Mouse (Mus musculus): ENCODE data around the gene Kcnk13. TPM values are rescaled to one million over a fixed set of nuclear protein-coding genes. Genes with fewer than 3 reads are reported as not detected.

Gene Kcnk13
- polyA plus RNA-seq, 1 experiment from 2014 or later: 1.1 TPM

DNA sequence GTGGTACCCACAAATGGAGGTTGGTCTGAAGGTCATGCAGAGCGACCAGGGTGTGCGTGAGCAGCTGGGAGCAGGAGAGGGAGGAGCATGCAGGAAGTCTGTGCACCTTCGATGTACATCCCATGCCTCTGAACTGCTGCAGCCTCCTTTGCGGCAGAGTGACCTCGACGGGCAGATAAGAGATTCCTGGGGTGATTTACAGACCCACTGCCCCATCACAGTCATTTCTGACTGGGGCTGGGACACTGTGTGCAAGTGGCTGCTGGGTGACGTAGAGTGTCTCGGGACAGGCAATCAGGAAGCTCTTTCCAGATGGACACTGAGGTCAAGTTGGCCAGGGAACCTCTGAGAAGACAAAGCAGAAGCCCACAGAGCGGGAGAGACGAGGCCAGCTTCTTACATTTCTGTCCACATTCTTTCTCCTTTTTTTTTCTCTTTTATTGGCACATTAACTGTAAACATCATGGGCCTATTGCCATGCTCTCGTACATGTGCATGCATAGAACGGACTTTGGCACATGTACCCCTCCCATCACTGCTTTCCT is 59.6 kb downstream of the Kcnk13 start:
- no peak overlapping the region for H3K27ac ChIP-seq (replicated peaks)
- ATAC-seq (ENCODE audit: low FRiP score): no peak
- no peak overlapping the region for H3K9ac ChIP-seq (replicated peaks)
- 82% methylated on average over 12 of the region's 12 CpGs for WGBS
- H3K4me1 ChIP-seq: 0 out of 2 replicates have a peak, but pooled peaks cover 4% of the 10 kb centered on the region
- no peaks in the 10 kb centered on the region for H3K36me3 ChIP-seq
- no peak overlapping the region for H3K4me3 ChIP-seq (replicated peaks)
- no peaks in the 10 kb centered on the region for H3K27me3 ChIP-seq (replicated peaks)
- H3K9me3 ChIP-seq (replicated peaks): no peaks in the 10 kb centered on the region
- H3K4me2 ChIP-seq: no peak overlapping the region

DNA sequence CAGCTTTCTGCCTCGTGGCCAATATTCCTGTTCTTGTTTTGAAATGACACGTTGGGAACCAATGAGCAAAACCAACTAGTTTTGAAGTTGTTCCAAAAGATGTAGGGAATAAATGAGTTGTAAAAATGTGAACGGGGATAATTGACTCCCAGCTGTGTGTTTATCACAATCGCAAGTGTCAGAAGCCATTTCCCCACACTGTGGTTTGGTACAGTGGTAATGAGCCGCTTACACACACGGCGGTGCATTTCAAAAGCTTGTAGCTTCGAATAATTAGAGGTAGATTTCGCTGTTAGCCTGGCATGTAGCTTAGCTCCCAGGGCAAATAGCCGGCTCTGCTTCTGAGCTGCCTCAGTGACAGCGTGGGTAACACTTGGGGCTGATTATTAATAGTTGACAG is 61.4 kb downstream of the Kcnk13 start:
- ATAC-seq (ENCODE audit: low FRiP score): no peak
- no peaks in the 10 kb centered on the region for H3K27me3 ChIP-seq (replicated peaks)
- 43% methylated on average over 11 of the region's 11 CpGs for WGBS

DNA sequence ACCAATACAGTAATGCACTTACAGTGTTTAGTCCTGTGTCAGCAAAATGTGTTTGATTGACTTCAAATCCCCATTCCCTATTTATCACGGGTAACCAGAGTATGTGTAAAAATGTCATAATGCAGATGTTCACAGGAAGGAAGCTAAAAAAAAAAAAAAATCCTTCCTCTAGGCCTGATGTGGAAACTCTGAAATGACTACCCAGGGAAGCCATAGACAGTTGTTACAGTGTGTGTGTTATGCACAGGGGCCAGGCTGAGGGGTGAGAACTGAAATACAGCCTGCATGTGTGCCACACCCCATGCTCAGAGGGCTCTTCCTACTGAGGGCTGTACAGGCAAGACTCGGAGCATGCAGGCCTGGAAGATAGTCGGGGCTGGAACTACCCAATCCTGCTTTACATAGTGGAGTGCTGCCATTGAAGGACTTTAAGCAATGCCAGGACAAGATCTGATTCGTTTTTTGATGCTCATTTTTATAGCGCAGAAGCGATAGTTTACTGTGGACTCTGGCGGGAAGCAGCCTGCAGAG is 62.5 kb downstream of the Kcnk13 start:
- H3K27me3 ChIP-seq (replicated peaks): no peaks in the 10 kb centered on the region
- H3K4me2 ChIP-seq: no peak overlapping the region
- 77% methylated on average over 7 of the region's 7 CpGs for WGBS
- 0 out of 2 replicates have a peak, but pooled peaks cover 4% of the 10 kb centered on the region for H3K4me1 ChIP-seq
- H3K9me3 ChIP-seq (replicated peaks): no peaks in the 10 kb centered on the region
- no peak overlapping the region for H3K4me3 ChIP-seq (replicated peaks)
- H3K36me3 ChIP-seq: no peaks in the 10 kb centered on the region
- H3K9ac ChIP-seq (replicated peaks): no peak overlapping the region
- ATAC-seq (ENCODE audit: low FRiP score): no peak
- H3K27ac ChIP-seq (replicated peaks): no peak overlapping the region

More for the DNA sequence above, 61.4 kb downstream of the Kcnk13 start:
- no peaks in the 10 kb centered on the region for H3K9me3 ChIP-seq (replicated peaks)
- H3K9ac ChIP-seq (replicated peaks): no peak overlapping the region
- H3K4me3 ChIP-seq (replicated peaks): no peak overlapping the region
- no peak overlapping the region for H3K4me2 ChIP-seq
- H3K27ac ChIP-seq (replicated peaks): no peak overlapping the region; the same call in 1 of the 2 replicates
- no peaks in the 10 kb centered on the region for H3K36me3 ChIP-seq
- H3K4me1 ChIP-seq: 0 out of 2 replicates have a peak, but pooled peaks cover 4% of the 10 kb centered on the region

DNA sequence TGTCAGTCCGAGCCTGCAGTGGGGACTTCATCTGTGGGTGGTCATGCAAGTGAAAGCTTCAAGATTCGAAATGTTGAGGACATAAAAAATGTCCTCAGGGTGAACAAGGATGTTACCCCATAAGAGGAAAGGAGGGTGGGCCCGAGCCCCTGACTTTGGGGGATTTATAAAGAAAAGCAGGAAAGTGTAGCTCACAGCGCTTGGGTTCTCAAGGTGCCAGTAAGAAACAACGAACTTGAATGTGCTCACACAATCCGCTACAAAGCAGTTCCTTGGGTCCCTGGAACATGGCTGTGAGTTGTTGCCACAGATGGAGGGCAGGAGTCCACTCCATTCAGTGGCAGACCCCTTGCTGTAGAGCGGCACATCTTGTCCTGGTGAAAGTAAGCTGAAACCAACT is 63.0 kb downstream of the Kcnk13 start:
- H3K4me3 ChIP-seq (replicated peaks): no peak overlapping the region
- no peaks in the 10 kb centered on the region for H3K9me3 ChIP-seq (replicated peaks)
- no peak for ATAC-seq (ENCODE audit: low FRiP score)
- 0 out of 2 replicates have a peak, but pooled peaks cover 4% of the 10 kb centered on the region for H3K4me1 ChIP-seq
- no peaks in the 10 kb centered on the region for H3K27me3 ChIP-seq (replicated peaks)
- H3K36me3 ChIP-seq: no peaks in the 10 kb centered on the region
- no peak overlapping the region for H3K27ac ChIP-seq (replicated peaks)
- WGBS: 83% methylated on average over 7 of the region's 7 CpGs
- H3K9ac ChIP-seq (replicated peaks): no peak overlapping the region
- no peak overlapping the region for H3K4me2 ChIP-seq

DNA sequence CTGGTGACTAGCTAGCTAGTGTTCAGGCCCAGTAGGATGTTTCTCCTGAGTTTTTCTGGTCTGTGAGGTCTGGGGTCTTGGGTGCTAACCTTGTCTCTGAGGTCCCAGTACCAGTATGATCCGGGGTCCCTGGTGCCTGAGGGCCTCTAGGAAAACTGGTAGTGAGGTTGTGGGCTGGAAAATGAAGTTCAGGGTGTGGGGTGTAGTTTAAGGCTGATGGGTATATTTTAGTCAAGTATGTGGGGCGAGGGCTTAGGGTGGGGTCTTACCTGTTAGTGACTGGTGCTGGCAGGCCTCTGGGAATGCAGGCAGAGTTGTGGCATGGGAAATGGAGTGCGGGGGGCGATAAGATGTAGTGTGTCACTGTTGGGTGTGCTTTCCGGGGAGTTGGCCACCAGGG is 67.4 kb downstream of the Kcnk13 start:
- Histone ChIP-seq H3K4me1 (0 out of 2 replicates have a peak, but pooled peaks cover 4% of the 10 kb centered on the region), H3K36me3 (no peaks in the 10 kb centered on the region), H3K9ac (replicated peaks) (no peak overlapping the region), H3K4me3 (replicated peaks) (no peak overlapping the region), H3K4me2 (no peak overlapping the region), H3K27ac (replicated peaks) (no peak overlapping the region), H3K9me3 (replicated peaks) (no peaks in the 10 kb centered on the region), H3K27me3 (replicated peaks) (no peaks in the 10 kb centered on the region)
- ATAC-seq (ENCODE audit: low FRiP score): no peak
- 86% methylated on average over 5 of the region's 5 CpGs for WGBS

DNA sequence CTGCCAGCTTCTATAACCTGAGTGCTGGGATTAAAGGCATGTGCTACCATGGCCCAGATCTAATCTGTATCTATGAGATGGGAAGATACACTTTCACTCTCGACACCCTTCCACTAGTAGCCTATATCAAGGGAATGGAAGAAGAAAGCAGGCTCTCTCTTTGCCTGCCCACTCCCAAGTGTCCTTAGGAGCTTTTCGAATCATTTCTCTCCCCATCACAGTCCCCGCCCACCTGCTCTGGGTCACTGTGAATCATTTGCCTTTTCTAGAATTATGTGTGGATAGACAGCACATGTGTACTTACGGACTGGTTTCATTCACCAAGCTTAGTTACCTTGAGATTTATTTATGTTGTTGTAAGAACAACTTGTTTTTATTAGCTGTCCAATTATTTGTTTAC is 68.2 kb downstream of the Kcnk13 start:
- ATAC-seq (ENCODE audit: low FRiP score): no peak
- no peak overlapping the region for H3K4me3 ChIP-seq (replicated peaks)
- H3K36me3 ChIP-seq: no peaks in the 10 kb centered on the region
- H3K4me2 ChIP-seq: no peak overlapping the region
- no peaks in the 10 kb centered on the region for H3K4me1 ChIP-seq
- 91% methylated on average over 4 of the region's 4 CpGs for WGBS
- no peak overlapping the region for H3K9ac ChIP-seq (replicated peaks)
- no peaks in the 10 kb centered on the region for H3K9me3 ChIP-seq (replicated peaks)
- H3K27ac ChIP-seq (replicated peaks): no peak overlapping the region
- H3K27me3 ChIP-seq (replicated peaks): no peaks in the 10 kb centered on the region

- Histone ChIP-seq H3K36me3 (no peaks in the 10 kb centered on the region), H3K27me3 (replicated peaks) (no peaks in the 10 kb centered on the region), H3K9ac (replicated peaks) (no peak overlapping the region), H3K27ac (replicated peaks) (no peak overlapping the region), H3K4me1 (no peaks in the 10 kb centered on the region), H3K9me3 (replicated peaks) (no peaks in the 10 kb centered on the region), H3K4me3 (replicated peaks) (no peak overlapping the region), H3K4me2 (no peak overlapping the region)
- WGBS: 90% methylated on average over 5 of the region's 5 CpGs
- ATAC-seq (ENCODE audit: low FRiP score): no peak
Observed at GRCm38 (mm10) chr12:100038741-100039262, 74.5 kb downstream of the Kcnk13 start.

DNA sequence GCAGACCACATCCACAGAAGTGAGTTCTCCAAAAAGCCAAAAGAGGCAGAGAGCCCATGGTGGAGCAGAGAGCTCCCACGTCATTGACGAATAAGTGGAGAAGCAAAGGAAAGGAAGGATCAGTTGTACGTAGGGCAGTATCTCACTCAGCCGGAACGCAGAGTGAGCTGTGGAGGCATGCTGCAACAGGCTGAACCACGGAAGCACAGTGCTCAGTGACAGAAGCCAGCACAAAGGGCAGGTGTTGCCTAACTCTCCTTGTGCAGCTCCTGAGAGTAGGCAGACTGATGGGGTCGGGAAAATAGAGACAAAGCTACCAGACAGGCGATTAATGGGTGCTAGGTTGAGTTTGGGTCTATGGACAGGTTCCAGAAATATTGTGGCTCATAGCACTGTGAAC is 77.8 kb downstream of the Kcnk13 start:
- Histone ChIP-seq H3K36me3 (no peaks in the 10 kb centered on the region), H3K27me3 (replicated peaks) (no peaks in the 10 kb centered on the region), H3K4me2 (no peak overlapping the region), H3K4me3 (replicated peaks) (no peak overlapping the region), H3K9ac (replicated peaks) (no peak overlapping the region), H3K9me3 (replicated peaks) (no peaks in the 10 kb centered on the region), H3K27ac (replicated peaks) (no peak overlapping the region), H3K4me1 (no peaks in the 10 kb centered on the region)
- ATAC-seq (ENCODE audit: low FRiP score): no peak
- WGBS: 82% methylated on average over 8 of the region's 8 CpGs

DNA sequence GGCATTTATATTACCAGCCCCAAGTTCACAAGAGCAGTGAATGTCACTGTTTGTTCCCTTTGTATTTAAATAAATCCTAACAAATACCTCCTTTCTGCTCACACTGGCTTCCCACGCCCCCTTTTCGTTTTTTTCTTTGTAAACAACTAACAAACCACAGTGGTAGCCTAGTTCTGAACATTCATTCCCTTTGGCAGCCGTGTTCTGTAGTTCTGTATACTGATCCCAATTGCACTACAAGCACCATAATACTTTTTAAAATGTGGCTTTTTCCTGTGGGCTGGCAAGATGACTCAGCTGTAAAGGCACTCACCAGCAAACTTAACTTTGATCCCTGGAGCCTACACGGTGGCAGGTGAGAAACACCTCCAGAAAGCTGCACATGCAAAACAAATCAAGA is 80.4 kb downstream of the Kcnk13 start:
- 64% methylated on average over 4 of the region's 4 CpGs for WGBS
- H3K27ac ChIP-seq (replicated peaks): no peak overlapping the region
- ATAC-seq (ENCODE audit: low FRiP score): no peak
- no peaks in the 10 kb centered on the region for H3K27me3 ChIP-seq (replicated peaks)
- H3K4me3 ChIP-seq (replicated peaks): no peak overlapping the region
- H3K9ac ChIP-seq (replicated peaks): no peak overlapping the region
- H3K36me3 ChIP-seq: no peaks in the 10 kb centered on the region
- H3K9me3 ChIP-seq (replicated peaks): no peaks in the 10 kb centered on the region
- no peak overlapping the region for H3K4me2 ChIP-seq
- H3K4me1 ChIP-seq: no peaks in the 10 kb centered on the region

- no peak overlapping the region for H3K9ac ChIP-seq (replicated peaks)
- no peaks in the 10 kb centered on the region for H3K4me1 ChIP-seq
- H3K9me3 ChIP-seq (replicated peaks): no peaks in the 10 kb centered on the region
- H3K4me2 ChIP-seq: no peak overlapping the region
- H3K4me3 ChIP-seq (replicated peaks): no peak overlapping the region
- WGBS: 64% methylated on average over 7 of the region's 7 CpGs
- no peaks in the 10 kb centered on the region for H3K27me3 ChIP-seq (replicated peaks)
- ATAC-seq (ENCODE audit: low FRiP score): no peak
- no peak overlapping the region for H3K27ac ChIP-seq (replicated peaks)
- H3K36me3 ChIP-seq: no peaks in the 10 kb centered on the region
Observed at GRCm38 (mm10) chr12:100050552-100050951, 86.3 kb downstream of the Kcnk13 start.

- ATAC-seq (ENCODE audit: low FRiP score): no peak
- Histone ChIP-seq H3K36me3 (no peaks in the 10 kb centered on the region), H3K9ac (replicated peaks) (no peak overlapping the region), H3K27ac (replicated peaks) (no peak overlapping the region), H3K4me2 (no peak overlapping the region), H3K27me3 (replicated peaks) (no peaks in the 10 kb centered on the region), H3K9me3 (replicated peaks) (no peaks in the 10 kb centered on the region), H3K4me3 (replicated peaks) (no peak overlapping the region), H3K4me1 (no peaks in the 10 kb centered on the region)
- WGBS: 87% methylated on average over 5 of the region's 5 CpGs
Observed at GRCm38 (mm10) chr12:100053617-100054016, 89.3 kb downstream of the Kcnk13 start.

GRCm38 (mm10) chr12:100061071-100061470 is 96.8 kb downstream of the Kcnk13 start:
- Histone ChIP-seq H3K27me3 (replicated peaks) (no peaks in the 10 kb centered on the region), H3K9me3 (replicated peaks) (no peaks in the 10 kb centered on the region), H3K4me1 (no peaks in the 10 kb centered on the region), H3K27ac (replicated peaks) (no peak overlapping the region), H3K4me2 (no peak overlapping the region), H3K4me3 (replicated peaks) (no peak overlapping the region), H3K36me3 (no peaks in the 10 kb centered on the region), H3K9ac (replicated peaks) (no peak overlapping the region)
- no peak for ATAC-seq (ENCODE audit: low FRiP score)
- WGBS: 92% methylated on average over 10 of the region's 10 CpGs
